Mouse (Mus musculus) spleen, adult 18-20 months (tissue): ENCODE data around the gene Hoxd12.
A peak's percentile ranks its signal among the peaks of the same experiment; 100 is the strongest.

Experiments used
- DNase-seq, 2 experiments: peaks; one replicate each; pipeline ENCODE4 v3.0.0; 2022; ENCODE audit warnings: mixed read lengths in 2 of 2

Gene Hoxd12

DNA sequence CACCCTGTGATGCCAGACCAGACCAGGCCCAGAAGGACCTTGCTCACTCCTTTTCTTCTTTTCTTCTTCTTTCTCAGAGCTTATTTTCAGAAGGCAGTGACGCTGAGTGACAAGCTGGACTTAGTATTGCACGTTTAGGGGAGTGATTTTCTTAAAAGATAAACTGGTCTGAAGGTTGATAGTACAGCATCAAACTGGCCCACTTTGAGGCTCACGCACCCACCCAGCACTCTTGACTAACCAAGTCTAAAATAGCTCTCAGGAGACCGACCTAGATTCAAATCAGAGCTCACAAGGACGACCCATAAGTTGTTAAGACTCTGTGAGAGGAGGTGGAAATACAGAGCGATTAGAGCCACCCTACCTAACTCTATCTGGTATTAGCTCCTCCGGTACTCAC, 8.4 kb upstream of the Hoxd12 start:
- DNase-seq, result no peak

DNA sequence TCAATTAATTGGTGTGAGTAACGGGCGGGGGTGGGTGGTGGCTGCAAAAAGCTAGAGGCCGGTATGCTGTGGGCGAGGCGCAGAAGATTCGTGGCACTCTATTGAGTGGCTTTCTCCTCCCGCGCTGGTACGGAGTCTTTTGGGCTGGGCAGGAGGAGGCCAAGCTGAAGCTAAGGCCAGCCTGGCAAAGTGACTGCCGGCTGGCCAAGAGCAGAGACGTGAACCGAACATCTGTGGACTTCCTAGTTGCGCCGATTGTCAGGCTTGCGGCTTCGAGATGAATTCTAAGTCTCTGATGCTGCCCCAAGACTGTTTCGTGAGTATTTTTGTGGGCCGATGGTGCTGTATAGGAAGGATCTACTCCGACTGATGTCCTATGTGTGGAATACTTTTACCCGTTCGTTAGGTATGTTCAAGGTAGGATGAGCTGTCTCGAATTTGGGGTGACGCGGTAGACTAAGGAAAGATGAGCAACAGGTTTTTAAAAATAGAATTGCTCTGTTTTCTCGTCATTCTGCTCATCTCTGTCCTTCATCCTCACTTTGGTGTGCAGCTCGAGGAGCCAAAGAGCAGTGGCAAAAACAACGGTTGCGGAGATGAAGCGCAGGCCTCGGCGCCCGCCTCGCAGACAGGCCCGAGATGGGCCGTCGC, 7.5 kb upstream of the Hoxd12 start:
- DNase-seq, result no peak

DNA sequence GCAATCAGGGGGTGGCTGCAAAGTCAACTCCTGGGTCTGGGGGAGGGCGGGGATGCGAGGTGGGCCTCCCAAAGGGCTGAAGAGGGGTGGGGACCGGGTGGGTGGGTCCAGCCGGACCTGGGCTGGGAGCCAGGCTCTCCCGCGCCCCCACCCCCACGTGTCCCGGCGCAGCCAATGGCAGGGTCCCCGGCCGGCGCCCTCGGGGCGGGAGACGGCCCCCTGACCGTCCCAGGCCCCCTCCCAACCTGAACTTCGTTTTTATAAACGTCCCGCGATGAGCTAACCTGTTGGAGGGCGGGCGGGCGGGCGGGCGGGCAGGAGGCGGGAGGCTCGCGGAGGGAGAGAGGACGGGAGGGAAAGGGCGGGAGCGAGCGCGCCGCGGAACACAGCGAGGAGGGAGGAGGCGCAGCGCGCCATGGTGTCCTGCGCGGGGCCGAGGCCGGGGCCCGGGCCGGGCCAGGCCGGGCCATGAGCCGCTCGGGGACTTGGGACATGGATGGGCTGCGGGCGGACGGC, 6.9 kb upstream of the Hoxd12 start, which contains the start of gene Hoxd13:
TSS of gene Hoxd13 (plus strand) at position 469 of the 516 bp plus-strand sequence.
- no peak for DNase-seq

DNA sequence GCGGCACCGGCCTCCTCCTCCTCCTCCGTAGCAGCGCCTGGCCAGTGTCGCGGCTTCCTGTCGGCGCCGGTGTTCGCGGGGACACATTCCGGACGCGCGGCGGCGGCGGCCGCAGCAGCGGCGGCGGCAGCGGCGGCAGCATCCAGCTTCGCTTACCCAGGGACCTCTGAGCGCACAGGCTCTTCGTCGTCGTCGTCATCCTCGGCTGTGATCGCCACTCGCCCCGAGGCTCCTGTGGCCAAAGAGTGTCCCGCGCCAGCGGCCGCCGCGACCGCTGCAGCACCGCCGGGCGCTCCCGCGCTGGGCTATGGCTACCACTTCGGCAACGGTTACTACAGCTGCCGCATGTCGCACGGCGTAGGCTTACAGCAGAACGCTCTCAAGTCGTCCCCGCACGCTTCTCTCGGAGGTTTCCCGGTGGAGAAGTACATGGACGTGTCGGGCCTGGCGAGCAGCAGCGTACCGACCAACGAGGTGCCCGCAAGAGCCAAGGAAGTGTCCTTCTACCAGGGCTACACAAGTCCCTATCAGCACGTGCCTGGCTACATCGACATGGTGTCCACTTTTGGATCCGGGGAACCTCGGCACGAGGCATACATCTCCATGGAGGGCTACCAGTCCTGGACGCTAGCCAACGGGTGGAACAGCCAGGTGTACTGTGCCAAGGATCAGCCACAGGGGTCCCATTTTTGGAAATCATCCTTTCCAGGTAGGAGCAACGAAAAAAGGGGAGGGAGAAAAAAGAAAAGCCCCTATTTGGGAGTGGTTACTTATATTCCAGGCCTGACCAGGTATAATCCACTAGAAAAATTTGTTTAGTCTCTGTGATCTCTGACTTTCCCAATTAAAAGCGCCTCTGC, 6.2 kb upstream of the Hoxd12 start:
- DNase-seq, result no peak

DNA sequence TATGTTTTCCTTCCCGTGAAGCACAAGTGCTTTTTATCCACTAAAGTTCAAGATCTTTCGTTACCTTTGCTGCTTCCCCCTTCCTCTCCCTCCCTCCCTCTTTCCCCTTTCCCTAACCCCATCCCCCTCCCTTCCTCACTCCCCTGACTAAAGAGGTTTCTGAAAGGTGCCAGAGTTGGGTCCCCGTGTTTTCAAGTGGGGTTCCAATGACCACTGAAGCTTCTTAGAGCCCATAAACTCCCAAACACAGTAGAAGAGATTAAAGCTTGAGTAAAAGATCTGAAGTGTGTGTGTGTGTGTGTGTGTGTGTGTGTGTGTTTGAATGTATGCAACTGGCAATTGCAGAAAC, 5.6 kb upstream of the Hoxd12 start:
- DNase-seq, result no peak

DNA sequence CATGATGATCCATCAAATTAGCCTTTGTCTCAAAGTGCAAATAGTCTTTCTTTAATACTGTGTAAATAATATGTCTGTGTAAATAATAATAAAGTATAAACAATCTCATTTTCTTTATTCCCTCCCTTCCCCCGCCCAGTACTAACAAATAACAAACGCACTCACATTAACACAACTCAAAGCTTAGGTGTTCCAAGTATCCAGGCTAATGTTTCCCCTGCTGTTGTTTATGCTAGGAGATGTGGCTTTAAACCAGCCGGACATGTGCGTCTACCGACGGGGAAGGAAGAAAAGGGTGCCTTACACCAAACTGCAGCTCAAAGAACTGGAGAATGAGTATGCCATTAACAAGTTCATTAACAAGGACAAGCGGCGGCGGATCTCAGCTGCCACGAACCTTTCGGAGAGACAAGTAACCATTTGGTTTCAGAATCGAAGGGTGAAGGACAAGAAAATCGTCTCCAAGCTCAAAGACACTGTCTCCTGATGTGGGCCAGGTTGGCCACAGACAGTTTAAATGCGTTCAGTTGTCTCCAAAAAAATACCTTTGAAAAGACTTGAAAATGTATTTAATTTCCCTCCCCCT, 5.1 kb upstream of the Hoxd12 start:
- no peak for DNase-seq

- no peak for DNase-seq
Observed at GRCm38 (mm10) chr2:74670632-74671188, 4.1 kb upstream of the Hoxd12 start.

DNA sequence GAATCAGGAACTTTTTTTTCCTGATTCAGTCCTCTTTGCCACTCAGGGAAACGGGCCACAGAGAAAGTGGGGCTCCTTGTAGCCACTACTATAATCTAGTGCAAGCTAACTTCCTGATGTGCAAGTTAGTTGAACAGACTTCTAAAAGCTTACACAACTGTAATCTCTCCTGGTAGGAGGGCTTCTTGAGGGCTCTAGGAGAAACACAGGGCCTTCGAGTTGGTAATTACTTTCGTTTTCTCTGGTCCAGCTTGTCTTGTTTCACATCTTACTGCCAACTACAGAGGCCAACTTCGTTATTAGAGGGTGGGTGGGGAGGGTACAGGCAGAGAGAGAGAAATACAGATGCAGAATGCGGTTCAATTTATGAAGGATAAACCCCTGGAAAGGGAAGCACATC, 3.0 kb upstream of the Hoxd12 start:
- no peak for DNase-seq

GRCm38 (mm10) chr2:74672481-74673362, 2.1 kb upstream of the Hoxd12 start:
- DNase-seq, result peak in 1 of 2 experiments; percentile 55

DNA sequence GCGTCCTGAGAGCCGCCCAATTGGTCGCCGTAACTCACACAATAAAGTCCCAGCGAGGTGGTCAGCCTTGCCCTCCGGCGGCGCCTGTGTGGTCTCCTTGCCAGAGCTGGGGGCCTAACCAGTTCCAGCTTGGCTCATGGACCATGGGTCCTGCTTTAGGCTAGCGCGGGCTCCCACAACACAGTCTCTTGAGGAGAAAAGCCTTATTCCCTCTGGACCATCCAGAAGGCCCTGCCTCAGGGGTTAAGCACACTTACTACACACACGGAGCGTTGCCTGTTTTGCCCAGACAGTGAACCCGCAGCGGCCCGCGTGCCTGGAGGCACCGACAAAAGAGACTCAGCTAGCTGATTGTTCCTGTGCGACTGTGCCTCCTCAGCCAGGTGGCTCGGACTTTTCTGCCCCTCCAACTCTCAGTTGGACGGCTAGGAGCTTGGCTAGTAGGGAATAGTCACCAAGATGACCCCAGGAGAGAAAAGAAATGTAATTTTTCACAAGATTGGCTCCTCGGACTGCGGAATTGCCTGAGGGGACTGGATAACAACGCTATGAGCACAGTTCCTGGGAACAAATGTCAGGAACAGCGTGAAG, 883 bp upstream of the Hoxd12 start:
- DNase-seq, result no peak

GRCm38 (mm10) chr2:74675666-74676282, 961 bp downstream of the Hoxd12 start:
- DNase-seq, result no peak

GRCm38 (mm10) chr2:74676376-74677052, 1.7 kb downstream of the Hoxd12 start:
- DNase-seq, result no peak

GRCm38 (mm10) chr2:74677106-74677505, 2.3 kb downstream of the Hoxd12 start:
- no peak for DNase-seq

DNA sequence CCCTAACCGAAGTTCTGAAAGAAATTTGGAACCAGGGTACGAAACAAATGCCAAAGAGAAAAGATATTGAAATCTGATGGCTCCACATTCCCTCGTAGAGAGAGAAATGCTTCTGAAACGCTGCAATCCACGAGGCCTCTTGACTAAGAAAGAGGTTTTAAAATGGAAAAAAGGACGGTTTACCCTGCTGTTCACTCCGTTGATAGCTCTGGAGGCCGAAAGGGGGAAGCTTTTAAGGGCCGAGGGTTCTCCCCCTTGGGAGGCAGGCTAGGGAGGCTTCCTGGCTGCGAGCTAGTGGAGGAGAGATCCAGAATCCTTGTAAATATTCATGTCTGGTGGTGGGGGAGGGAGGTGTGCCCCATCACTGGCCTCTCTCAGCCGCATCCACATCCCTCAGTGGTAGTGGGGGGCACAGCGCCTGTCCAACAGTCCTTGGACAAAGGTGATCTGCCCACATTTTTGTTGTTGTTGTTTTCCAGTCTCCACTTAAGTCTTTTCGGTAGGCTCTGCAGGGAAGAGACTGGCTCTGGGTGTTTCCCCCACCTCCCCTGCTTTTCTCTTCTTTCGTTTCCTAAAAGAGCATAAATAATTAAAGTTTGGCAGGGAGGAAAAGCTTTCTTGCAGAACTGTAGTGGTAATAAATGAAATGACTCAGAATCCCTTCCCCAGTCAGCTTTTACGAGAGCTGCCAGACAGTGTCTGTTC, 4.2 kb downstream of the Hoxd12 start, which contains the start of gene Hoxd11:
TSS of gene Hoxd11 (plus strand) at position 667 of the 705 bp plus-strand sequence.
- DNase-seq, result no peak

GRCm38 (mm10) chr2:74679596-74679971, 4.8 kb downstream of the Hoxd12 start:
- no peak for DNase-seq

- no peak for DNase-seq
Observed at GRCm38 (mm10) chr2:74679980-74680379, 5.2 kb downstream of the Hoxd12 start.

GRCm38 (mm10) chr2:74680561-74681398, 6.0 kb downstream of the Hoxd12 start:
- DNase-seq, result no peak

GRCm38 (mm10) chr2:74681594-74682531, 7.0 kb downstream of the Hoxd12 start:
- DNase-seq, result no peak
